Comparison of ENCODE assay signal across 11 mouse cellular contexts in genomic region chr12:83686575-83687350, GRCm38 (mm10). TPM values are rescaled to one million over a fixed set of nuclear protein-coding genes. Genes with fewer than 3 reads are reported as not detected.
DNase-seq lines count a peak whose midpoint lies in the region; ATAC-seq lines count a peak whose summit lies in the region.
"Had no signal": no experiment of that assay in that cellular context is flagged by ENCODE, and none has a peak within 500 bp of the region (broad histone marks: within the 10 kb centered on the region; RNA-seq: fewer than 3 reads in every experiment).

No protein-coding gene starts in this region.

- WGBS in heart, embryonic 10.5 days = 89% methylated on average over 9 of the region's 9 CpGs
- 91% methylated on average over 9 of the region's 9 CpGs for WGBS in embryonic facial prominence, embryonic 10.5 days
- WGBS in kidney, embryonic 16.5 days = 76% methylated on average over 9 of the region's 9 CpGs

- peak overlapping the region; percentile 97; the same call in 1 of the 2 replicates for H3K27ac ChIP-seq in heart, embryonic 10.5 days
- H3K27ac ChIP-seq in embryonic facial prominence, embryonic 10.5 days (replicated peaks) = peak overlapping the region; percentile 86; the same call in 1 of the 2 replicates
- peak overlapping the region; percentile 96 for H3K27ac ChIP-seq in kidney, embryonic 16.5 days (ENCODE audit: low read length)

- peaks cover 13% of the 10 kb centered on the region for H3K4me1 ChIP-seq in heart, embryonic 10.5 days
- H3K4me1 ChIP-seq in embryonic facial prominence, embryonic 10.5 days = peaks cover 23% of the 10 kb centered on the region
- peaks cover 30% of the 10 kb centered on the region for H3K4me1 ChIP-seq in kidney, embryonic 16.5 days (ENCODE audit: insufficient read depth, low read length)

- H3K36me3 ChIP-seq in heart, embryonic 10.5 days = peaks cover 17% of the 10 kb centered on the region
- peaks cover 32% of the 10 kb centered on the region for H3K36me3 ChIP-seq in embryonic facial prominence, embryonic 10.5 days (replicated peaks)
- H3K36me3 ChIP-seq in kidney, embryonic 16.5 days (ENCODE audit: insufficient read depth, low read length) = peaks cover 12% of the 10 kb centered on the region

- DNase-seq in heart, embryonic 10.5 days (ENCODE audit: low spot score) = no peak
- DNase-seq in heart, postnatal 10 days = no peak
- peak; percentile 20 for DNase-seq in 3T3-L1 (ENCODE audit: low read depth, low spot score)
- no peak for DNase-seq in embryonic facial prominence, embryonic 10.5 days (ENCODE audit: low spot score)
- DNase-seq in cerebellum, postnatal 14 days = no peak
- no peak for DNase-seq in left cerebral cortex, postnatal 14 days (ENCODE audit: low spot score in 2 of 2)
- no peak for DNase-seq in lung, postnatal 4 days
- DNase-seq: heart, postnatal 36 days; left cerebral cortex, postnatal 4 days had no signal

- H3K4me2 ChIP-seq in kidney, embryonic 16.5 days (replicated peaks; ENCODE audit: low read depth, low read length) = peak overlapping the region; percentile 77; the same call in 1 of the 2 replicates

- H3K4me3 ChIP-seq in heart, embryonic 10.5 days = no peak overlapping the region
- H3K4me3 ChIP-seq in embryonic facial prominence, embryonic 10.5 days = no peak overlapping the region
- no peak overlapping the region for H3K4me3 ChIP-seq in kidney, embryonic 16.5 days (ENCODE audit: low read length)

- no peak for ATAC-seq in kidney, embryonic 16.5 days (ENCODE audit: low FRiP score, low TSS enrichment)

- H3K27me3 ChIP-seq in heart, embryonic 10.5 days (ENCODE audit: insufficient read depth, poor library complexity, severe bottlenecking) = no peaks in the 10 kb centered on the region
- H3K27me3 ChIP-seq in embryonic facial prominence, embryonic 10.5 days (replicated peaks; ENCODE audit: low read depth, poor library complexity, severe bottlenecking) = no peaks in the 10 kb centered on the region
- no peaks in the 10 kb centered on the region for H3K27me3 ChIP-seq in kidney, embryonic 16.5 days (ENCODE audit: insufficient read depth, low read length)

- no peaks in the 10 kb centered on the region for H3K9me3 ChIP-seq in heart, embryonic 10.5 days
- no peaks in the 10 kb centered on the region for H3K9me3 ChIP-seq in embryonic facial prominence, embryonic 10.5 days
- no peaks in the 10 kb centered on the region for H3K9me3 ChIP-seq in kidney, embryonic 16.5 days (ENCODE audit: low read length)
- H3K9me3 ChIP-seq: G1E had no signal

- intact Hi-C loops in heart, postnatal 10 days (cut with DNase I) = loop anchor here (2.0 kb wide), 1 partner anchor 14 kb away; no protein-coding TSS in a partner anchor
- intact Hi-C loops in left cerebral cortex, postnatal 14 days (cut with DNase I) = no loop called here

- H3K9ac ChIP-seq in kidney, embryonic 16.5 days (replicated peaks; ENCODE audit: low read length) = no peak overlapping the region

RNA-seq across cellular contexts. Expression of gene Psen1, which starts 1.2 kb away (rescaled TPM):
- polyA plus RNA-seq in heart, embryonic 10.5 days (2016; fragmentation: Nextera tagmentation; extraction: Ambion mirVana) = 52.9 and 60.4 TPM in 2 replicates
- total RNA-seq in heart, postnatal 10 days (2021) = 10 to 100 TPM; 35.0 to 44.9 TPM
- 61.4 and 63.3 TPM in 2 replicates for polyA plus RNA-seq in embryonic facial prominence, embryonic 10.5 days (2016; fragmentation: Nextera tagmentation; extraction: Ambion mirVana)
- polyA plus RNA-seq in kidney, embryonic 16.5 days (2015; fragmentation: Nextera tagmentation; extraction: Ambion mirVana) = 70.0 and 72.7 TPM in 2 replicates
- total RNA-seq in left cerebral cortex, postnatal 14 days (2021) = 10 to 100 TPM; 61.9 to 63.5 TPM

RNA-seq across cellular contexts. Expression of gene Rbm25, which starts 55.7 kb away (rescaled TPM):
- polyA plus RNA-seq in heart, embryonic 10.5 days (2016; fragmentation: Nextera tagmentation; extraction: Ambion mirVana) = 193 and 223 TPM in 2 replicates
- total RNA-seq in heart, postnatal 10 days (2021) = 10 to 100 TPM; 73.9 to 79.3 TPM
- polyA plus RNA-seq in embryonic facial prominence, embryonic 10.5 days (2016; fragmentation: Nextera tagmentation; extraction: Ambion mirVana) = 315 and 324 TPM in 2 replicates
- polyA plus RNA-seq in kidney, embryonic 16.5 days (2015; fragmentation: Nextera tagmentation; extraction: Ambion mirVana) = 223 and 269 TPM in 2 replicates
- 100 to 1,000 TPM; 114 to 119 TPM for total RNA-seq in left cerebral cortex, postnatal 14 days (2021)
